Mouse (Mus musculus): ENCODE measurements around the gene Cntd1.
A peak's percentile ranks its signal among the peaks of the same experiment; 100 is the strongest.
"Not testable (repeated sequence)": the region's sequence is repeated elsewhere in the genome, so short reads cannot be mapped to it uniquely, and the experiment has no call there.

Cntd1 gene

DNA sequence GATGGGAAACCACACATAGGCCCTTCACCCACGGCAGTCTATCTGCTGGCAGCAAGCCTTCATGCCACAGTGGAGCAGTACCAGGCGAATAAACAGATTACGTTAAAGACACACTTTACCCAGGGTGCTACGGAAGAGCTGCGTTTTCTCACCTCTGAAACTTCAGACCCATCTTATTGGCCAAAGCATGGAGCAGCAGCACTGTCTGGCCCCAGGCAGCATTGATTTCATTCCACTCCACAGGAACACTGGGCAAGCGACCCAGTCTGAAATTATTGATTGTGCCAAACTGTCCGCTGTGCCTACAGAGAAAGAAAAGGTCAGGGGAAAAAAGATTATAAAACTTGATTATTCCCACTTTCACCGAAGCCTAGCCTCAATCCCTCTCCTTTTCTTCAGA lies 12.4 kb downstream of the Cntd1 start:
- DNase-seq = no peak

DNA sequence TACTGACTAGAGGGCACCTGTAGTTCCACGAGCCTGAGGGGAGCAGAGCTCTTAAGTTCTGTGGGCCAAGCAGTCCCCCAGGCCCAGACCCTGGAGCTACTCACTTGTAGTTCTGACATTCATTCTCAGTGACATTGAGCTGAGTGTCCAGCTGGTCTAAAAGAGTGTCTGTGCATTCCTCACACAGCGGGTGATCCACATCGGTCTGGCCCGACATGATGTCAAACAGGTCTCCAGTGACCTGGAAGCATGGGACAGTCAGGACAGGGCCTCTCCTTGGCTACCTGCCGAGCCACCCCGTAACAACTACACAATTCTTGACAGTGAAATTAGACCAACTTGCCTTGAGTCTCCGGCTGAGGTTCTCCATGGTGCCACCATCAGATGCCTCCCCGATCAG lies 16.4 kb downstream of the Cntd1 start:
- no peak for DNase-seq

DNA sequence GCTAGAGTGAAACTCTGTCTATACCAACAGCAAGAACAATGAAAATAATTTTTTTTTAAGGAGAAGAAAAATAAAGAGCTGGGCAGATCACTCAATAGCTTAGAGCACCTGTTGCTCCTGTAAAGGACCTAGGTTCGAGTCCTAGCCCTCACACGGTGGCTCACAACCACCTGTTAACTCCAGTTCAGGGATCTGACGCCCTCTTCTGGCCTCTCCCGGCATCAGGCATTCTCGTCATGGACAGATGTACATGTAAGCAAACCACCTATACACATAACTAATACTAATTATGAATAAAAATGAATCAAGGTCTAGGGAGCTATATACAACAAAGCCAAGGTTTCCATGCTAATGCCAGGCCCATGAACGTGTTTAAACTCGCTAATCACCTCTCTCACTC lies 22.1 kb downstream of the Cntd1 start:
- DNase-seq = no peak

DNA sequence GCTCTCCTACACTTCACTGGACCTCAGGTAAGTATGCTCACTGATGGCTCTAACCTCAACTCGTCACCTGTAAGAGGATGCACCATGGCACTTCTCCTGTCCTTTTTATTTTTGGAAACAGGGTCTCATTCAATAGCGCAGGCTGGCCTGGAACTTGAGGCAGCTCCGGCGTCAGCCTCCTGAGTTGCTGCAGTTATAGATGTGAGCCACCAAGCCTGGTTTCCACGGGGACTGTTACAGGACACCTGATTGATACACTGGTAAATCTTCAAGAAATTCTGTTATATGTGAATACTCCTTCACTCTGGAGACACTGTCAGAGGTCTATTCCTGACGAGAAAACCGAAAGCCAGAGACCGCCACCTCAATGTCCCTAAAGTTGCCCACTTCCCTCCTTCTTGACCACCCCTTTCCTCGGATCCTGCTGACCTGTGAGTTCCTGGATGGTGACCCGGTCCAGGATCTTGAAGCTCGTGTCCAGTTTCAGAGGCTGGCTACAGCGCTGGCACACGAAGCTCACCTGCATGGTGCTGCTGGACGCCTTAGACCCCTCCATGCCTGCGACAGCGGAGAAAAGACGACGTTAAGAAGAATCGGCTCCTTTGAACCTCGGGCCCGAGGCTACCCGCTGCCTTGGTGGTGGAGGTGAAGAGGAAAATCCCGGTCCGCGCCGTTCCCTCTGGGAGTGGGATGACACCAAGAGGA lies 22.6 kb downstream of the Cntd1 start:
- DNase-seq = no peak

DNA sequence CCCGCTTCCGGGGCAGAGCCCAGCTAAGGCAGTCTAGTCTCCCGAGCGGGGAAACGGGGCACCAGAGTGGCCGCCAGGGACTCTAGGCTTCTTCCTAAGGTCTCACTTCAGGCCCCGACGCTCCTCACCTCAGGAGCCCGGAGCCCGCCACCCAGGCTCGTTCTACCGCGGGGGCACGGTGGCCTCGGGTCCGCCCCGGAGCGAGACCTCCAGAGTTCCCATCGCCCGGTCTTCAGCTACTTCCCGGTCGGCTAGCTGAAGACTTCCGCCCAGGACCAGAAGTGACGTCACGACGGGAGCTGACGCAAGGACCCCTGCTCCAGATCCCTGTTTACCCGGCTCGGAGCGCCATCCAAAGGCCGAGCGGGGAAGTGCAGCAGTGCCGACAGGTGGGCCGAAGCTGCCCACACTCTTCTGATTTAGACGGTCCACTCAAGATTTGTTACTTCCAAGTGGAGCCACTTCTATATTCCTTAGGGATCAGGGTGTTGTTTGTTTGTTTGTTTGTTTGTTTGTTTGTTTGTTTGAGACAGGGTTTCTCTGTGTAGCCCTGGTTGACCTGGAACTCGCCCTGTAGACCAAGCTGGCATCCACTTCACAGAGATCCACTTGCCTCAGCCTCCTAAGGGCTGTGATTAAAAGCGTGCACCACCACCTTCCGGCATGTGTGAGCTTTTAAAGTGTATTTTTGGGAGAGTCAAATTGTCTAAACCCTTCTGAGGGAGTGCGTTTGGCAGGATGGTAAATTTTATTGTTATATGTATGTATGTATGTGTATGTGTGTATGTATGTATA lies 23.4 kb downstream of the Cntd1 start, which contains the start of gene Becn1:
TSS of gene Becn1 (minus strand) at position 283 of the 795 bp plus-strand sequence.
- DNase-seq = peak; percentile 91

DNA sequence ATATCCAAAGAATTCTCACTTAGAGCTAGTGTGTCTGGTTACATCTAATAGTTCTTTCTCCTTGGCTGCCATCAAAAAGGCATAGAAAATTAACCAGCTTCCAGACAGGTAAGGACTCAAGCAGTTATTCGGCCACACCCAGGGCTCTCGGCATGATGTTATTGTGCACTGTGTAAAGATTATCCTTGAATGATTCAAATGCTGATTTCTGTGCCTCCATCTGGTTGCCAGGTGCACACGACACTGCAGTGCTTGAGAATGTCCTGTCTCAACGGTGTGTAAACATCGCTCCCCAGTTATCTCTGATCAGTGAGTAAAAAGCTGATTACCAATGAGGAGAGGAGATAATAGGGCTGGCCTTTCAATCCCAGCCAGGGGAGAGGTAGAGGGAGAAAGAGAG lies 28.9 kb downstream of the Cntd1 start:
- no peak for DNase-seq

DNA sequence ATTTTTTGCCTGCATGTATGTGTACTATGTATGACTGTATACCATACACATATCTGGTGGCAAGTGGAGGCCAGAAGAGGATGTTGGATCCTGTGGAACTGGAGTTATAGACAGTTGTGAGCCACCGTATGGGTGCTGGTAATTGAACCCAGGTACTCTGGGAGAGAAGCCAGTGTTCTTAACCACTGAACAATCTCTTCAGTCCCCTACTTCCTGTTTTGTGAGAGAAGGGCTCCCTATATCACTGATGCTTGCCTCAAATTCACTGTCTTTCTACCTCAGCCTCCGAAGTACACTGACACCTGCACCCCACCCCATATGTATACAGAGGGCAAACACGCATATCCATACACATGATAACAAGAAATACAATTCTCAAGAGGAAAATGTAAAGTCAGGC lies 32.3 kb downstream of the Cntd1 start:
- DNase-seq = no peak

DNA sequence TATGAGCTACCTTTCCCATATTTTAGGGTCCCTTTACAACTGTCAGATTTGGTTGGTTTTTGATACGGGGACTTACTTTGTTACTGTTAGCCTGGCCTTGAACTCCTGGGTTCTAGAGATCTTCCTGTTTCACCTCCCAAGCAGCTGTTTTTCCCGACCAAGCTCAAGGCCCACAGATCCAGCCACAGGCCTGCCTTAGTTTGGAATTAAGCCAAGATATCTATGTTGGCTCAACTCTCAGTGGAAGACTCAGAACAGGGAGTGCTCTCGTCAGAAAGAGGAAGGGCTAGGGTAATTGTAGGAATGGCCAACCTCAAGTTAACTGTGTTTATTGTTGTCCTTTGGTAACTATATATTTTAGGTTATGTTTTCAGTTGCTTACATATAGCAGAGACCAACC lies 33.3 kb downstream of the Cntd1 start:
- no peak for DNase-seq

DNA sequence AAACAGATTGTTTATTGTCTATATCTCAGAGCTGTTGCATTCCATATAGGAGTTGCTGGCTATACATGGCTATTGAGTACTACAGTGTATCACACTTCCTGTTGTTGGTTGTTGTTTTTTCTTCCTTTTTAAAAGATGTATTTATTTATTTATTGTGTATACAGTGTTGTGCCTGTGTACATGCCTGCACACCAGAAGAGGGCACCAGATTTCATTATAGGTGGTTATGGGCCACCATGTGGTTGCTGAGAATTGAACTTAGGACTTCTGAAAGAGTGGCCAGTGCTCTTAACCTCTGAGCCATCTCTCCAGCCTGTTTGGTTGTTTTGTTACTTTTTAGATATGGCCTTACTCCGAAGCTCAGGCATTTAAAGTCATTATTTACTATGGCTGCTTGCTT lies 35.8 kb downstream of the Cntd1 start:
- DNase-seq = no peak

DNA sequence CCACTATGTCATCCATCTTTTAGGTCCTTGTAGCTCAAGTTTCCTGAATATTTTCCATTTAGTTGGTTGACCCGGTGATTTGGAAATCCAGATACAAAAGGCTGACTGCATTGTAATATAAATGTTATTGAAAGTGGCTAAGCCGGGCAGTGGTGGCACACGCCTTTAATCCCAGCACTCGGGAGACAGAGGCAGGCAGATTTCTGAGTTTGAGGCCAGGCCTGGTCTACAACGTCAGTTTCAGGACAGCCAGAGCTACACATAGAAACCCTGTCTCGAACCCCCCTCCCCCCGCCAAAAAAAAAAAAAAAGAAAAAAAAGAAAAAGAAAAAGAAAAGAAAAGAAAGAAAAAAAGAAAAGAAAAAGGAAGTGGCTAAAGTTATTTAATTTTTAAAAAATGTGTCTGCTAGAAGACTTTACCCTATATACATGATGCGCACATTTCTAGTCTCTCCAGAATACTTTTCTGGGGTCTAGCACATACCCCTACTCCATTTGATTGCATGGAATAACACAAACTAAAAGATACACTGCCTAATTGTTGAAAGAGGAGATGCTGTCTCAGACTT lies 36.4 kb downstream of the Cntd1 start:
- DNase-seq = no peak

DNA sequence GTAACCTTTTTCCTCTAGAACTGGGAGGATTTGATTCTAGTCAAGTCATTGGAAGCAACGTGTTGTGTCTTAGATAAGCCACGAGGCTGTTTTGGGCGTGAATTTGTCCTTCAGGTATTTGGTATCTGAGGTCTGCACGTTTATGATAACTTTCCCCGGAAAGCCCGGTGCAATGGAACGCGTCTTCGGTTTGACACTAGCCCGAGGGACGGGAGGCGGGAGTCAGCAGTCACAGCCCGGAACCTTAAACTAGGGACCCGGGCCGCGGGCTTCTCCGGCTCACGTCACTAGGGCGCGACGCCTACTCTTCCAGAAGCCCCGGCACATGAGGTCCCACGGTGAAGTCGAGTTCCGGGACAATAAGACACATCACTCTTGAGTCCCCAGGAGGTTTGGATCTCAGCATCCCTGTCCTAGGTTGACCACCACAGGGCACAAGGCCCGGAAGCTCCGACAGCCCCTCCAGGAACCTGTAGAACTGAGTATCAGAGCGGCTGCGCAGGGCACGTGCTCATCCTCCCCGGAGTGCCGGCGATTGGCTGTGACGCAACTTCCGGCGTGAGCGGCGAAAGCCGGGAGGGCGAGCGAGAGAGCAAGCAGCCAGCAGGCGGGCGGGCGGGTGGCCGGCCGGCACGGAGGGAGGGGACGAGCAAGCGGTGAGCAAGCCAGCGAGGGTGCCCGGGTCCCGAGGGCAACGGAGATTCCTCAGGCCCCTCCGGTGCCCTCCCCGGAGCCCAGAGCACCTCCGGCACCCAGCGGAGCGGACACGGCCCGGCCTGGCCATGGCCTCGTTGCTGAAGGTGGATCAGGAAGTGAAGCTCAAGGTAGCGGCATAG lies 37.1 kb downstream of the Cntd1 start, which contains the start of gene Psme3:
TSS of gene Psme3 (plus strand) at position 549 of the 836 bp plus-strand sequence.
- DNase-seq = peak; percentile 92

DNA sequence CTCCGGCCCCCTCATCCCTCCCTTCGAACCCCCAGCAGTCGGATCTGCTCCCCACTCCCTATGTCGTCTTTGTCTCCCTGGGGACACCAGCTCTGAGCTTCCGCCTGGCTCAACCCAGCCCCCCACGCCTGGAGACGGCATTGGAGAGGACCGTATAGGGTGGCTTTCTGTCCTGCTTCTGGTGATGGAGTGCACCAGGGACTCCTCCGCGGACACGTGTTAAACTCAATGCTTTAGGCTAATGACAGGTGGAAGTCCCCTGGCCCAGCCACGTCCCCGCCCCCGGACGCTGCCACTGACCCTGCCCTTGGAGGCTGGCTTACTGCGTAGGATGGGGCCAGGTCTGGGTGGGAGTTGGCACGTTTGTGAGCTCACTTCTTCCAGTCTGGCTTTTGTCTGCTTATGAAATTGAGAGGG lies 37.7 kb downstream of the Cntd1 start:
- DNase-seq = no peak

DNA sequence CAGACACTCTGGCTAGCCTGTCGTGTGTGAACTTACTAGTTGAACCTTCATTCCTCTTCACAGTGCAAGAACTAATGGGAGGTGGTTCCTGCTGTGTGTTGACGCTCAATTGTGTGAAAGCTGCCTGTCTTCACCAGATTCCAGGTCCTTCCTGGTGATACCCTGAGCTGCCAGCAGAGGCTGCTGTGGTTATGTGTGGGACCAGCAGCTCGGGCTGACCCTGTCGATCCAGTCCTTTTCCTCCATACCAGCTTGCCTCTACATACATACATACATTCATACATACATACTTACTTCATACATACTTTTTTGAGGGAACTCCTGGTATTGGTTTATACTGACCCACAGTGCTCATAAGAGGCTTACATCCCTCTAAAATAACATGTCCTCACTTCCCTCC lies 44.8 kb downstream of the Cntd1 start:
- peak; percentile 46 for DNase-seq

DNA sequence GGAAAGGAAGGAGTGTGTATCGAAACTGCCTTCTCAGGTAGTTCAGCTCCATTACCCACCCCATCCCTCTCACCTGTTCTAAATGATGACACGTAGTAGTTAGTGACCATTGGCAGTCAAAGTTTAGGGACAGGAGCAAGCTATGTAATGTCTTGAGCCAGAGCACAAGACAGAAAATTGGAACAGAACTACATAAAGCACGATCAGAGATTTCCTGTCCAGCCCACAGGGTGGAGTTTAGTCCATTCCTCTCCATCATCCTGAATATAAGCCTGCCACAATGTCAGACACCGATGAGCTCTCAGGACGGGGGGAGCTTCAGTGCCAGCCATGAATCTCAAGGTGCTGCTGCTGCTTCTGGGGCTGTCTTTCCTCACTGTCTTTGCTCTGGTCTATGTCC lies 46.0 kb downstream of the Cntd1 start, which contains the start of gene Aoc2:
TSS of gene Aoc2 (plus strand) at position 301 of the 400 bp plus-strand sequence.
- no peak for DNase-seq

DNA sequence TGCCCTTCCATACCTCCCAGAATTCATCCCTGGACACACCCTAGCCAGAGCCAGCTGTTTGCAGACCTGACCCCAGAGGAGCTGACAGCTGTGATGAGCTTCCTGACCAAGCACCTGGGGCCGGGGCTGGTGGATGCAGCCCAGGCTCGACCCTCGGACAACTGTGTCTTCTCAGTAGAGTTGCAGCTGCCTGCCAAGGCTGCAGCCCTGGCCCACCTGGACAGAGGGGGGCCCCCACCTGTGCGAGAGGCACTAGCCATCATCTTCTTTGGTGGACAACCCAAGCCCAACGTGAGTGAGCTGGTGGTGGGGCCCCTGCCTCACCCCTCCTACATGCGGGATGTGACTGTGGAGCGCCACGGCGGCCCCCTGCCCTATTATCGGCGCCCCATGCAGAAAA lies 46.4 kb downstream of the Cntd1 start:
- not testable (repeated sequence) for DNase-seq

DNA sequence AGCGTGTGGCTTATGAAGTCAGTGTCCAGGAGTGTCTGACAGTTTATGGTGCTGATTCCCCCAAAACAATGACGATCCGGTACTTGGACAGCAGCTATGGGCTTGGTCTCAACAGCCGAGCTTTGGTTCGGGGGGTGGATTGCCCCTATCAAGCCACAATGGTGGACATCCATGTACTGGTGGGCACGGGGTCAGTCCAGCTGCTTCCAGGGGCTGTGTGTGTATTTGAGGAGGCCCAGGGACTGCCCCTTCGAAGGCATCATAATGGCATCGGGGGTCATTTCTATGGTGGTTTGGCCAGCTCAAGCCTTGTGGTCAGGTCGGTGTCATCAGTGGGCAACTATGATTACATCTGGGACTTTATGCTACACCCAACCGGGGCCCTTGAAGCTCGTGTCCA lies 47.3 kb downstream of the Cntd1 start:
- no peak for DNase-seq

DNA sequence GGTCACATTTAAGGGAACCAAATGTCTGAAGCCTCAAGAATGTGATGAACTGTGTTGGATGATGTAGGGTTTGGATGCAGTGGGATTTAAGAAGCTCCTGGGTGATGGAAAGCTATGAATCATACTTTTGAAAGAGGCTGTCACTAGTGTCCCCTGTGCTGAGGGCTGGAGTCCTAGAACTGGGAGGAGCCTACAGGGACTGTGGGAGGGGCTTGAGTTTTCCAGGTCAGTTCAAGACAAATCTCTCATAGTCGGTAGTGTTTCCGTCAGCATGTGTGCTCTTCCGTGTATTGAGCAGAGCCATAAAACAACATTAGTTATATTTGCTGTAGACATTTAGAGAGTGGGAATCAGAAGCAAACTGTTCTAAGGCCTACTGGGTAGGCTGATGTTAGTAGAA lies 48.5 kb downstream of the Cntd1 start:
- DNase-seq = no peak

DNA sequence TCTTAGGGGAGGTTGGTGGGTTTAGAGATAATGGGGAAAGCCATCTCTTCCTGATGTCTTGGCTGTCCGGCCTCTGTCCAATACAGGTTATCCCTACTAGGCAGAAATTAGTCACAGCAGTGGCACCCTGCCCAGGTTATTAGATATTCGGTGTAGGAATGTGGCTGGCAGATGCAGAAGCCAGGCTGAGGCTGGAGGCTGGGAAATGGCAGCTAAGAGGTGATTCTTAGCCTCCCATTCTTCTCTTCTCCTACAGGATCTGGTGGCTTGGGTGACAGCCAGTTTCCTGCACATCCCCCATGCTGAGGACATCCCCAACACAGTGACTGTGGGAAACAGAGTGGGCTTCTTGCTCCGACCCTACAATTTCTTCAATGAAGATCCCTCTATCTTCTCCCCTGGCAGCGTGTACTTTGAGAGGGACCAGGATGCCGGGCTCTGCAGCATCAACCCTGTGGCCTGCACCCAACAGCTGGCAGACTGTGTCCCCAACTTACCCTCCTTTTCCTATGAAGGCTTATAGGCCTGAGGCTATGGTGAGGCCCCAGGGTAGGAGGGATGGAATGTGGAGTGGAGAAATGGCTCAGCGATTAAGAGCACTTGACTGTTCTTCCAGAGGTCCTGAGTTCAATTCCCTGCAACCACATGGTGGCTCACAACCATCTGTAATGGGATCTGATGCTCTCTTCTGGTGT lies 50.3 kb downstream of the Cntd1 start:
- no peak for DNase-seq

DNA sequence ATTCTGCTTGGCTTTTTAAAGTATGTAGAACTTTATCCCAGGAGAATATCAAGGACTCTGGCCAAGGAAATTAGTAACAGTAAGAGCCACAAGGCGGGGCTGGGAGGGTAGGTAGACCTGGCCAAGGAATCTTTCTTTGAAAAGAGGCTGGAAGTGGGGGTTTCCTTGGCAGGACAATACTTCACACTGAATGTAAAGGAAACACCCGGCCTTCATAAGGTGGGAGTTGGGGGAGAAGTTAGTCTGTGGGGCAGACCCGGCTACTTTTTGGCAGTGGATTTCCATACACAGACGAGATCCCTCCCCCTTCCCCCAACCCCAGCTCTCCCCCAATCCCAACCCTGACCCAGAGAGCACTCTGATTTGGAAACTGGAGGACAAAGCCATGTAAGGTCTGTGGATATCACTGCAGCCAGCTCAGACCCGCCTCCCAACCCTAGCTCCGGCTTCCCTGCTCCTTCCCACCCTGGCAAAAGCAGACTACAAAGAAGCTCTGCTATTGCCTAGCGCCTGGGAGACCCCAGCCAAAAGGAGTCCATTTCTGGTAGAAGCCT lies 51.6 kb downstream of the Cntd1 start, which contains the start of gene Aoc3:
TSS of gene Aoc3 (plus strand) at position 235 of the 554 bp plus-strand sequence.
- DNase-seq = no peak

DNA sequence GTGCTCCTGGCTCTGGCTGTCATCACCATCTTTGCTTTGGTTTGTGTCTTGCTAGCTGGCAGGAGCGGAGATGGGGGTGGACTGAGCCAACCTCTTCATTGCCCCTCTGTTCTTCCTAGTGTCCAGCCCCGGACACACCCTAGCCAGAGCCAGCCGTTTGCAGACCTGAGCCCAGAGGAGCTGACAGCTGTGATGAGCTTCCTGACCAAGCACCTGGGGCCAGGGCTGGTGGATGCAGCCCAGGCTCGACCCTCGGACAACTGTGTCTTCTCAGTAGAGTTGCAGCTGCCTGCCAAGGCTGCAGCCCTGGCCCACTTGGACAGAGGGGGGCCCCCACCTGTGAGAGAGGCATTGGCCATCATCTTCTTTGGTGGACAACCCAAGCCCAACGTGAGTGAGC lies 52.1 kb downstream of the Cntd1 start:
- DNase-seq = not testable (repeated sequence)

DNA sequence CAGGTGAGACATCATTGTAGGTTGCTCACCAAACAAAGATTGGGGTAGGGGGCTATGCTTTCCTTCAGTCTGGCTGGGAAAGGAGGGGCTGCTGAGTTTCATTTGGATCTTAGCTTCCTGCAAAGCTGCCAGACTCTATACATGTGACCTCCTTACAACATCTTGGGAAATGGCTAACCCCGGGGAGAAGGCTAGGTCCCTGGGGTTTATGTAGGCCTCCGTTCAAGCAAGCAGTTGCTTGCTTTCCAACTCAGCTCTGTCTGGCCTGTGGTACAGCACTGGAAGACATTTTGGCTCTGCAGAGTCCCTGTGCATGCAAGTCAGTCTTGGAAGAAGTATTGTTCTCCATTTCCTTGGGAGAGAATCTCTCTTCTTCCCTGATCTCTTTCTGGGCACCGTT lies 53.7 kb downstream of the Cntd1 start:
- no peak for DNase-seq

DNA sequence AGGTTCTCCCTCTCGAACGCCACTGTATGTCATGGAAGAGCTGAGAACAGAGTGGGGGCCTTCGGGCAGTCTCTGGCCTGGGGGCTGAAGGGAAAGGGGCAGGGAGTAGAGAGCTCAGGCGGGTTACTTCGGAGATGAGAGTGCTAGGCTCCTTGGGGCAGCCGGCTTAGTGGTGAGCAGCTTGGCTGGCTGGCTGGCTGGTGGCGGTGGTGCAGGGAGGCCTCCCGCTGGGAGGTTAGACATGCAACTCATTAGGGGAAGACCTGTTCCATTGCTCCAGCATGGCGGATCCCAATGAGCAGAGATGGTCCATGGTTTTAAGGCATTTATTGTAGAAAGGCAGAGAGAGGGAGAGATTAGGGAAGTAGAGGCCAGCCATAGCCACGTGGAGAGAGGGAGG lies 55.2 kb downstream of the Cntd1 start:
- DNase-seq = no peak

Data from thymus, postnatal 25 days (tissue).